Comparison of ENCODE assay signal across 7 mouse cellular contexts in the genomic region with DNA sequence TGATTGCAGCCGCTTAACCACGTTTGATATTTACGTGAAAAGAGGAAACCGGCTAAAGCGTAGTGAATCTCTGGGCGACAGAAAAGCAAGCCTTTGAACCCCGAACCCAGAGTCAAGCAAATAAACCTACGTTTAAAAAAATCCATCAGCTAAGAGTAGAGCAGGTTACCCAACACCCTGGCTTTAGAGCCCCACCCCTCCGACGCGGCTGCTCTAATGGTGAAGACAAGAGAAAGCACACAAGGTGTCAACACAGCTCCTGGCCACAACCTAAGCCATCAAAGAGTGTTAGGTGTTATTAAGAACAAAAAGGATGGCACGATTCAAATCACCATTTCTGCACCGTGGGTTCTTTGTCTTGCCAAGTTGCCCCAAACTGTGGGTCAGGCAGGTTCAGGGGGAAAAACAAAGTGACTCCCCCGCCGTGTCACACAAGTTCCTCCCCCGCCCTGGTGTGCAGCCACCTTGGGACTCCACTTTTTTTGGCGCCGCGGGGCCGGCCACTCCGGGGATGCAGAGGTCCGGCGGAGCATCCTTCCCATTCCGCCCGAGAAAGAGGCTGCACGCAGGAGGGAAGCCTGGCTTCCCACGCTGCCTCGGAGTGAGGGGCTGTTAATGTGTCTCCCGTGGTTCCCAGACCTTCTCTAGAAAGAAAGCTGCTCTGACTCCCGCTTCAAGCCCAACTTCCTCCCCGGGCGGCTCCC. TPM values are rescaled to one million over a fixed set of nuclear protein-coding genes. Genes with fewer than 3 reads are reported as not detected.
DNase-seq lines count a peak whose midpoint lies in the region; ATAC-seq lines count a peak whose summit lies in the region.

No protein-coding gene starts in this region.

- H3K4me3 ChIP-seq in neural tube, embryonic 11.5 days (ENCODE audit: low read depth, low read length), result peak overlapping the region; percentile 67
- H3K4me3 ChIP-seq in forebrain, embryonic 16.5 days (replicated peaks; ENCODE audit: low read length), result peak overlapping the region; percentile 76
- peak overlapping the region; percentile 88 for H3K4me3 ChIP-seq in liver, embryonic 16.5 days (ENCODE audit: low read depth, low read length)
- peak overlapping the region; percentile 71 for H3K4me3 ChIP-seq in stomach, embryonic 16.5 days (replicated peaks; ENCODE audit: low read length)

- H3K36me3 ChIP-seq in neural tube, embryonic 11.5 days (ENCODE audit: control insufficient read depth, insufficient read depth, low read length), result no peaks in the 10 kb centered on the region
- no peaks in the 10 kb centered on the region for H3K36me3 ChIP-seq in forebrain, embryonic 16.5 days (ENCODE audit: control insufficient read depth, insufficient read depth)
- no peaks in the 10 kb centered on the region for H3K36me3 ChIP-seq in liver, embryonic 16.5 days (ENCODE audit: control insufficient read depth, insufficient read depth)
- H3K36me3 ChIP-seq in stomach, embryonic 16.5 days (ENCODE audit: control insufficient read depth, insufficient read depth, low read length), result no peaks in the 10 kb centered on the region

- peaks cover 10% of the 10 kb centered on the region; the same call in 1 of the 2 replicates for H3K4me1 ChIP-seq in neural tube, embryonic 11.5 days (ENCODE audit: control insufficient read depth, insufficient read depth, low read length)
- H3K4me1 ChIP-seq in forebrain, embryonic 16.5 days (replicated peaks; ENCODE audit: control insufficient read depth, insufficient read depth, low read length), result peaks cover 15% of the 10 kb centered on the region
- peaks cover 56% of the 10 kb centered on the region for H3K4me1 ChIP-seq in liver, embryonic 16.5 days (ENCODE audit: control insufficient read depth, low read depth, low read length)
- peaks cover 7% of the 10 kb centered on the region for H3K4me1 ChIP-seq in stomach, embryonic 16.5 days (ENCODE audit: control insufficient read depth, insufficient read depth, low read length)

- WGBS in neural tube, embryonic 11.5 days, result 2% methylated on average over 32 of the region's 32 CpGs
- WGBS in forebrain, embryonic 16.5 days, result 3% methylated on average over 32 of the region's 32 CpGs
- under 1% methylated on average over 32 of the region's 32 CpGs for WGBS in liver, embryonic 16.5 days (ENCODE audit: insufficient replicate concordance)
- 3% methylated on average over 32 of the region's 32 CpGs for WGBS in stomach, embryonic 16.5 days

- DNase-seq in neural tube, embryonic 11.5 days (ENCODE audit: low spot score), result peak; percentile 25
- DNase-seq in neural tube, embryonic 10.5 days (ENCODE audit: extremely low spot score, low spot score), result no peak
- peak; percentile 39 for DNase-seq in ZHBTc4 (ENCODE audit: low read depth, low spot score)
- no peak for DNase-seq in cerebellum, adult 11 months

- H3K27me3 ChIP-seq in neural tube, embryonic 11.5 days (ENCODE audit: control insufficient read depth, insufficient read depth, low read length), result peaks cover 53% of the 10 kb centered on the region
- peaks cover 48% of the 10 kb centered on the region for H3K27me3 ChIP-seq in forebrain, embryonic 16.5 days (replicated peaks; ENCODE audit: control insufficient read depth, insufficient read depth, low read length)
- peaks cover 44% of the 10 kb centered on the region for H3K27me3 ChIP-seq in liver, embryonic 16.5 days (ENCODE audit: control insufficient read depth, insufficient read depth, low read depth, low read length)
- peaks cover 40% of the 10 kb centered on the region for H3K27me3 ChIP-seq in stomach, embryonic 16.5 days (ENCODE audit: control insufficient read depth, insufficient read depth, low read length)

- H3K9ac ChIP-seq in neural tube, embryonic 11.5 days (ENCODE audit: low read length), result peak overlapping the region; percentile 66
- H3K9ac ChIP-seq in forebrain, embryonic 16.5 days (replicated peaks; ENCODE audit: low read depth, low read length), result peak overlapping the region; percentile 69
- peak overlapping the region; percentile 78 for H3K9ac ChIP-seq in liver, embryonic 16.5 days (ENCODE audit: low read depth, low read length)
- H3K9ac ChIP-seq in stomach, embryonic 16.5 days (ENCODE audit: low read length), result peak overlapping the region; percentile 74

- no peaks in the 10 kb centered on the region for H3K9me3 ChIP-seq in neural tube, embryonic 11.5 days (ENCODE audit: control insufficient read depth, low read length)
- H3K9me3 ChIP-seq in forebrain, embryonic 16.5 days (ENCODE audit: control insufficient read depth, low read length), result no peaks in the 10 kb centered on the region
- no peaks in the 10 kb centered on the region for H3K9me3 ChIP-seq in liver, embryonic 16.5 days (replicated peaks; ENCODE audit: control insufficient read depth, low read length)
- no peaks in the 10 kb centered on the region for H3K9me3 ChIP-seq in stomach, embryonic 16.5 days (replicated peaks; ENCODE audit: control insufficient read depth, low read length)

- ATAC-seq in neural tube, embryonic 11.5 days (ENCODE audit: insufficient read depth, low FRiP score, low TSS enrichment), result no peak
- peak; percentile 32; the same call in 1 of the 2 replicates for ATAC-seq in forebrain, embryonic 16.5 days
- no peak for ATAC-seq in liver, embryonic 16.5 days (ENCODE audit: low read depth)
- no peak for ATAC-seq in stomach, embryonic 16.5 days (ENCODE audit: insufficient read depth, low FRiP score)

- no peak overlapping the region for H3K27ac ChIP-seq in neural tube, embryonic 11.5 days (ENCODE audit: low read depth, low read length)
- no peak overlapping the region for H3K27ac ChIP-seq in forebrain, embryonic 16.5 days (ENCODE audit: low read length)
- no peak overlapping the region for H3K27ac ChIP-seq in liver, embryonic 16.5 days (ENCODE audit: low read length)
- no peak overlapping the region for H3K27ac ChIP-seq in stomach, embryonic 16.5 days (ENCODE audit: low read length)

- H3K4me2 ChIP-seq in neural tube, embryonic 11.5 days (ENCODE audit: low read depth), result peak overlapping the region; percentile 99
- peak overlapping the region; percentile 96 for H3K4me2 ChIP-seq in forebrain, embryonic 16.5 days (ENCODE audit: low read length)
- H3K4me2 ChIP-seq in liver, embryonic 16.5 days (ENCODE audit: low read depth, low read length), result peak overlapping the region; percentile 100
- H3K4me2 ChIP-seq in stomach, embryonic 16.5 days (ENCODE audit: low read depth, low read length), result peak overlapping the region; percentile 99

RNA-seq across cellular contexts. Expression of a gene that starts 1.2 kb away (rescaled TPM):
- polyA plus RNA-seq in neural tube, embryonic 11.5 days (2014; fragmentation: Nextera tagmentation; extraction: Ambion mirVana), result 12.4 and 12.7 TPM in 2 replicates
- 19.9 and 25.4 TPM in 2 replicates for polyA plus RNA-seq in forebrain, embryonic 16.5 days (2015; fragmentation: Nextera tagmentation; extraction: Ambion mirVana)
- polyA plus RNA-seq in liver, embryonic 16.5 days (2015; fragmentation: Nextera tagmentation; extraction: Ambion mirVana), result 27.6 and 29.6 TPM in 2 replicates
- polyA plus RNA-seq in stomach, embryonic 16.5 days (2015; fragmentation: Nextera tagmentation; extraction: Ambion mirVana), result 23.7 and 24.0 TPM in 2 replicates

RNA-seq across cellular contexts. Expression of a gene that starts 44.1 kb away (rescaled TPM):
- 32.2 and 39.8 TPM in 2 replicates for polyA plus RNA-seq in neural tube, embryonic 11.5 days (2014; fragmentation: Nextera tagmentation; extraction: Ambion mirVana)
- polyA plus RNA-seq in forebrain, embryonic 16.5 days (2015; fragmentation: Nextera tagmentation; extraction: Ambion mirVana), result 30.3 and 33.0 TPM in 2 replicates
- polyA plus RNA-seq in liver, embryonic 16.5 days (2015; fragmentation: Nextera tagmentation; extraction: Ambion mirVana), result 8.5 and 9.9 TPM in 2 replicates
- 20.8 and 24.4 TPM in 2 replicates for polyA plus RNA-seq in stomach, embryonic 16.5 days (2015; fragmentation: Nextera tagmentation; extraction: Ambion mirVana)

Comparison
In these comparisons a context has a peak if more than half of its experiments do, and no peak if none do; other contexts are left out.
1. DNase-seq: peak in neural tube, embryonic 11.5 days (single experiment) and ZHBTc4 (single experiment); none in neural tube, embryonic 10.5 days (single experiment) and cerebellum, adult 11 months (single experiment).
2. Peak in every context shown above with its lines, with median percentiles within 50 percentile points of each other: H3K4me2 ChIP-seq, H3K4me3 ChIP-seq and H3K9ac ChIP-seq.